Mouse (Mus musculus) liver, adult 2 months (tissue): ENCODE measurements around the gene Foxo4.

Experiments
- CTCF ChIP-seq: fragments of 200-500 bp; IDR thresholded peaks from 2 replicates; pipeline ENCODE4 v1.5.1; 2011; ENCODE audit warnings: low read depth, low read length, control low read depth
- POLR2A ChIP-seq: fragments of 200-500 bp; IDR thresholded peaks from 2 replicates; pipeline ENCODE4 v1.6.1; 2011; ENCODE audit warnings: low read length, control low read depth; ENCODE audit not compliant: insufficient read depth; ENCODE audit errors: extremely low read depth

DNA sequence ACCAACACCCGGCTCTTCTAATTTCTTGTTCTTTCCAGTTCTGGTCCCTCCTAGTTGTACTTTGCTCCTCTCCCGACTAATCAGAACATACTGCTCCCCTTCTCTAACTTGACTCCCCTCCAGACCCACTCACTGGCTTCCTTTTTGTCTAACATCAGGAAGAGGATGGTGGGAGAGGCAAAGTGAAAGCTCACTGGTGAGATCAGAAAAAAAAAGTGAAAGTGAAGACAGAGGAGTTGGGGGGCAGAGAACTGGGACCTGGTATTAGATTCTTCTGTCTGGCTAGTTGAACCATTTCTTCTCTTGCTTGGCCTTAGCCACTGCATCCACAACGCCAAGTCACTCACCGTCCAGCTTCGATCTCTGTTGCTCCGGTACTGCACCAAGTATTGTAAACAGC is 12.3 kb downstream of the Foxo4 start:
- TF ChIP-seq POLR2A (no peak), CTCF (no peak)
